Mouse (Mus musculus) adrenal gland, adult 2 months (tissue): ENCODE results near the gene Tmem132c. TPM values are rescaled to one million over a fixed set of nuclear protein-coding genes. Genes with fewer than 3 reads are reported as not detected.

Experiments used
- DNase-seq: peaks from one replicate; pipeline ENCODE4 v3.0.0; 2021
- polyA plus RNA-seq: library from polyadenylated mRNA; depleted of rRNA; stranded (reverse); fragments of >200 nt; gene quantifications from 2 replicates; pipeline ENCODE4 v1.2.3, GENCODE M21; 2012
- total RNA-seq, 2 experiments: library from RNA; stranded (reverse); gene quantifications; 2 replicates each; pipeline ENCODE4 v1.2.3; 2021

The Tmem132c gene
- total and polyA plus RNA-seq, 3 experiments, result 0.43 to 1.5 (median 0.69) TPM

GRCm38 (mm10) chr5:127286886-127287285 is 45.3 kb downstream of the Tmem132c start:
- no peak for DNase-seq

- no peak for DNase-seq
Measured at GRCm38 (mm10) chr5:127289659-127290058, 48.1 kb downstream of the Tmem132c start.

DNA sequence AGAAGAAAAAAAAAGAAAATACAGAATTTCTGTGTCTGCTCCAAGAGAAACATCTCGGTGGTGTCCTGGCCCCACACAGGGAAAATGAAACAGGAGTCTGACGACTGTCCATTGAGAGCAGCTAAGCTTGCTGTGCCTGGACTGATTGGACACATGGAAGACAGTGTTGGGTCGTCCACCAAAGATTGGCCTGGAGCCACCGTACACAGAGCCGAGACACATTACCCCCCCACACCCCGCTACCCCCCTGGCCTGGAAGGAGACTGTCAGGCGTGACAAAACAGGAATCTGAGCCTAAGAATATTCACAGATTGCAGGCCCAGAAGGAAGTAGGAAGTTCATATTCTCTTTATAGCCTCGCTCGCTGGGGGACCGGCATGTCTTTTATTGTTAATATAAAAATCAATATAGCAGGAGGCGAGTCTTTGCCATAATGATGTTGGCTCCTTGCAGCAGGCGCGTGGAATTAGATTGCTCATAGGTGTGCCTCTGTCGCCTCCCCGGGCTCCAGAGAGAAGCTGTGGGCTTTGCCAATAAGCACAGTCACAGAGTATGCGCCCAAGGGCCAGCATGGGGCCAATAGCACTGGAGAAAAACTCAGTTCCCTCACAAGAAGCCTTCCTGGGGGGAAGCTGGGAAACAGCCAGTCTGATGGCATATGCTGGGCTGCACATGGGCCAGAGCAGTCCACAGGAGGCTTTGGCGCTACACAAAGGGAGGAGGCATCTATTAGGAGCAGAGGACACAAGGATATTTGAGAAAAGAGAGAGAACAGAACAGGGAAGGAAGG is 49.0 kb downstream of the Tmem132c start:
- DNase-seq, result no peak

GRCm38 (mm10) chr5:127291581-127291980 is 50.0 kb downstream of the Tmem132c start:
- DNase-seq, result no peak

GRCm38 (mm10) chr5:127293698-127294097 is 52.1 kb downstream of the Tmem132c start:
- DNase-seq, result no peak

- no peak for DNase-seq
Measured at GRCm38 (mm10) chr5:127297461-127297860, 55.9 kb downstream of the Tmem132c start.

GRCm38 (mm10) chr5:127298060-127298459 is 56.5 kb downstream of the Tmem132c start:
- no peak for DNase-seq

DNA sequence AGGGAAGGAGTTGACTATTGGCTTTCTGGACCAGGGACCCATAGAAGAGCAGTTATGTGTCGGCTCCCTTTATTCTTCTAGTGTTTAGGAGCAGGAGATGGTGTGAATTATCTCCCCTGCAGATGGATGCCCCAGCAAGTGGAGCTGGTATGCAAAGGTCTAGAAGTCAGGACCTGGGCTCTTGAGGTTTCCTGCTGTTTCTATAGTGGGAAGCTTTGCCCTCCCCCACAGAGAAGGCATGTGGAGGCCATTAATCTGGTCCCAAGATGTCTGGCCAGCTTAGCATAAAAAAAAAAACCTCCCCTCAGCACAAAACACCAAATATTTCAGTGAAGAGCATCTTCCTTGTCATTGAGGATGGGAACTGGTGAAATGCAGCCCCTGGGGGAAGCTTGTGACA is 57.4 kb downstream of the Tmem132c start:
- DNase-seq, result no peak

- DNase-seq, result peak; percentile 63
Measured at GRCm38 (mm10) chr5:127300597-127301254, 59.1 kb downstream of the Tmem132c start.

DNA sequence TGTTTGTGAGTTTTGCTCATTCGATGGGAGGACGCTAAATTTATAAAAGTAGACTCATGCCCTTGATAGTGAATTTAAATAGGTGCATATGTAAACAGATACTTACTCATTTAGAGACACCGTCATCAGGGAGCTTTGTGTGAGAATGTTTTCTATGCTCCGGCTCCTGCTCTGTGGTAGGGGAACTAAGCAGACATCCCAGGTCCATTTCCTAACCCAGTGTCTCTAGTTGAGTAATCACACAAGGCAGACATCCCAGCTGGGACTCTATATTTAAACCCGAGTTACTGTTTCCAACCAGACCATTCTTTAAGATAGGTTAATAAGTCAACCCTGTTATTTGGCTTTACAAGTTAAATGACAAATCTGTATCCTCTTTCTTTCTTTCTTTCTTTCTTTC is 63.7 kb downstream of the Tmem132c start:
- DNase-seq, result no peak

GRCm38 (mm10) chr5:127305719-127306118 is 64.1 kb downstream of the Tmem132c start:
- DNase-seq, result no peak

DNA sequence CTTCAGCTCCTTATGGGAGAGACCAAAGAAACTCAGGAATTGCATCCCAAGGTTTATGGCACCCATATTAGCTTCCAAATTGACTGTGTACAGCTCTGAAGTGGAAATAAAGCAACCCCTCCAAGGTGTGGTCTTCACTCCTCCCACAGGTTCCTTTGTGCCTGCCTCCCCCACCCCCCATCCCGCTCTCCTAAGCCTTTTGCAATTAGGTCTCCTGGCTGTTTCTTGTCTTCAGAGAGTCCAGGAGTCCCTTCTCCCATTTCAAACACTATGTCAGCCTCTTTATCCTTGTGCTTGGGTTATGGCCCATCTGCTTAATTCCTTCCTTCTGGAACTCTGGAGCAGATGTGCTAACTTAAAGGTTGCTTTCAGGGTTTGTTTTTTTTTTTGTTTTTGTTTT is 65.1 kb downstream of the Tmem132c start:
- no peak for DNase-seq

DNA sequence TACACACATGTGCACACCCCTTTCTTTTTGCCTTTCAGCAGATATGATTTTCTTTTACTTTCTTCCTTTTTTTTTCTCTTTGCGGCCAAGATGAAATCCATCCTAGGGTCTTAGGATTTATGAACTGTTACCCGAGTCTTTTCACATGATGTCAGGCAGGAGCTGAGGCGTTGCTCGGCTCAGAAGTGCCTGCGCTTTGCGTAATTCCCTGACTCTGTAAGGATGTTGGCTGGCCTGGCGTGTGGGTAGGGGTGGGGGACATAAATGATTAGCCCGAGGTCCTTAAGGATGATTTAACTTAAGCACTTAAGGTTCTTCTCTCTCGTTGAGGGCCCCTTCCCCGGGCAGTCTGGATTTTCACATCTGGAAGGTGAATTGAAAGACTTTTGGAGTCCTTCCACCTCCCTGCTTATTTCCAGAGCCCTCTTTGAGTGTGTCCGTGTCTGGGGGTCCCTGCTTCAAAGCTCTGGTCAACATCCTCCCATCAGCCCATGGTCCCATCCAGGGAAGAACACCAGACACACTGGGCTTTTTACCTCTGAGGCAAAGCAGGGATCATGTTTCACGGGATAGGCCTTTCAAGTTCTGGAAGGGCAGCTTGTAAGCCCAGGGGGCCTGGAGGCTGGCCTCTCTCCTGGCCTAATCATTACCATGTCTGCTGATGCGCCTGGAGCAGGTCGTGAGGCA is 68.9 kb downstream of the Tmem132c start:
- no peak for DNase-seq

DNA sequence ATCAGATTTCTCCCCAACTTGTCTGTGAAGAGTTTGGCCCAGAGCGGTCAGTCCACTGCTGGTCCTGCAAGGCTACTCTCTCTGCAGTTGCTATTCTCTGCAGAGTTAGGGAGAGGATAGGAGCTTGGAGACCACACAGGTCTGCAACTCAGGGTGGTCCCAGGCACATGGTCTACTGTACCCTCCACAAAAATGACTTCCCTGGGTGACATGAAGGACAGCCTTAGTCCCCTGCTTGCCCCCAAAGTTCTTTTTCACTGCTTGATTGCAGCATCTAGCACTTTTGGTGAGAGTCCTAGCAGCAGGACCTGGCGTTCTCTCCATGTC is 69.4 kb downstream of the Tmem132c start:
- no peak for DNase-seq

- no peak for DNase-seq
Measured at GRCm38 (mm10) chr5:127313634-127314033, 72.0 kb downstream of the Tmem132c start.

DNA sequence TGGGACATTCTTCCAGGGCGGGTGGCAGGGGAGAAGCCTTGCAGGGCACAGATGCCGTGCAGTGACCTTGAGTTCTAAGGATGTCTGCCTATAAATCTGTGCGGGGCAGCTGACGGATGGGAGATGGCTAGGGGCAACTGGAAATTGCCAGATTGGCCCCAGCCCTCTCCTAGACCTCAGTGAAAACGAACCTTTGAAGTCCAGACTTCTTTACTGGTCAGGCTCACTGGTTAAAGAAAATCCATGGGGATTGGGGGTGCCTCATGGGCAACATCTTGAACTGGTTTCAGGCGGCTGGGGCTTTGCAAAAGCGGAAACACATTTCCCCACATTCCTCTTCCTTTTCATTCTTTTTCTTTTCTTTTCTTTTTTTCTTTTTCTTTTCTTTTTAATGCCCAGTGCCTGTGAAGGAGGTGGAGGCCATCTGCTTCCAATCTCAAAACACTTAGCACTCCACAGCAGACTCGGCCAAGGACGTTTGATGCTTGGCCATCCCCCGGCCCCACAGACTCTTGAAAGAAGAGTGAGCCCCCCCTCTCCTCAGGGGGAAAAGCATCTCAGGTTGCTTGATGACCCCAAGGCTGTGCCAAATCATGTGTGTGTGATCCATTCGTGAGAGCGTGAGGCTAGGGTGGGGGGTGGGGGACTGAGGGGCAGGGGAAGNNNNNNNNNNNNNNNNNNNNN is 77.6 kb downstream of the Tmem132c start:
- peak; percentile 24 for DNase-seq

DNA sequence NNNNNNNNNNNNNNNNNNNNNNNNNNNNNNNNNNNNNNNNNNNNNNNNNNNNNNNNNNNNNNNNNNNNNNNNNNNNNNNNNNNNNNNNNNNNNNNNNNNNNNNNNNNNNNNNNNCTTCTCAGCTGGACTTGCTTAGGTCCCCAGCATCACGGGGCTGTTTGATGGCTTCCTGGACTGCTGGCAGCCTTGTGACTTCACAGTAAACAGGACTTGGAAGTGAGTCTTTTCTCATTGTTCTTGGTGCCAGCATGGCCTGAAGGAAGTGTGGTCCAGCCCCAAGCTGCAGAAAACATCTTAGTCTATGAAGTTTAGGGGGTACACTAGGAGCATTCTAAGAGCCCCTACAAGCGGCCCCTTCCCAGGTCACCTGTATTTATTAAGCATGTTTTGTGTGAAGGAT is 83.0 kb downstream of the Tmem132c start:
- no peak for DNase-seq

DNA sequence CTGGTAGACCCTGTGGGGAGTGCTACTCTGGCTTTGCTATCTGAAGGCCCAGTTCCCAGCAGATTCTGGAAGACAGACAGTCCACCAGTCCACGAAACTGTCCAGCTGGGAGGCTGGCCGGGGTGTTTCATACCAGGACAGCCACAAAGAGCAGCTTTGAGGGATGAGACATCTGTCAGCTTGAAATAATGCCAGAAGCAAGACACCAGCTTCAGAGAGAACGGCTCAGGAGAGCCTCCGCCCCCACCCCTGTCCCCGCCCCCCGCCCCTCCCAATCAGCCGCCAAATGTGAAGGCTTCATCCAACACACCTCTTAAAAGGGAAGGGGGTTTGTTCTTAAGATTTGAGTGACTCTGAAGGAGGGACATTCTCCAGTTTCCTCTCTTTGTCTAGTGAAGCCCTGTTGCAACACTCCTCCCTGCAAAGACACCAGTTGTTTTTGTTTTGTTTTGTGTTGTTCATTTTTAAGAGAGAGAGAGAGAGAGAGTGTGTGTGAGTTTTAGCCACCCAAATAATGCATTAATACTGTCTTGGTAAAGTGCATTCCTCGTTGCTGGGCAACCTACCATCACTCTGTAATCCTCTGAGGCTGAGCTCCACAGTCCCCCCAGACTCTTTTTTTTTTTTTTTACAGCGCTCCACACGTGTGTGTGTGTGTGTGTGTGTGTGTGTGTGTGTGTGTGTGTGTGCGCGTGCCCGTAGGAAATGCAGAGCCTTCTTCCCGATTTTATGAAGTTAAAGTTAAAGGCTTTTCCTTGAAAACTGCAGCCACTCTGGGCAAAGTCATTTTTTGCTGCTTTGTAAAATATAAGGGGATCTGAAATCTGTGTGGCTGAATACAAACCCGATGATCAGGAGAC is 94.7 kb downstream of the Tmem132c start:
- DNase-seq, result peak; percentile 51

GRCm38 (mm10) chr5:127336908-127337265 is 95.3 kb downstream of the Tmem132c start:
- DNase-seq, result no peak

DNA sequence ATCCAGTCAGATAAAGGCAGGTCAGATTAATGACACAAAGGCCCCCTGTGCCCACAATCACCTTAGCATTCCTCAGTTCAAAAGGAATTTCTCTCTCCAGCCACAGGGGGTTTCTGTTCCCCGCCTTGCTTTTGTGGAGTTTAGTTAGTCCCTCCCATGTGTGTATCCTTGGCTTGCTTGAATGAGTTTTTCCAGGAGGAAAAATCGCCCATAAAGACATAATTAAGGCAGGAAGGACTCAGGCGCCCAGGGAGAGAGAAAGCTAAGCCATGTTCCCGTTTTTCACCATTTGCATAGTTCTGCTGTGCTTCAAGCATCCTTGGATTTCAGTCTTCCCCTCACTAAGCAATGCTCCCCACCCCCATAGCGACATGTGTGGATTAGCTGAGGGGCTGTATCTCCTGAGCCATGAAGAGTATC is 97.4 kb downstream of the Tmem132c start:
- DNase-seq, result no peak

DNA sequence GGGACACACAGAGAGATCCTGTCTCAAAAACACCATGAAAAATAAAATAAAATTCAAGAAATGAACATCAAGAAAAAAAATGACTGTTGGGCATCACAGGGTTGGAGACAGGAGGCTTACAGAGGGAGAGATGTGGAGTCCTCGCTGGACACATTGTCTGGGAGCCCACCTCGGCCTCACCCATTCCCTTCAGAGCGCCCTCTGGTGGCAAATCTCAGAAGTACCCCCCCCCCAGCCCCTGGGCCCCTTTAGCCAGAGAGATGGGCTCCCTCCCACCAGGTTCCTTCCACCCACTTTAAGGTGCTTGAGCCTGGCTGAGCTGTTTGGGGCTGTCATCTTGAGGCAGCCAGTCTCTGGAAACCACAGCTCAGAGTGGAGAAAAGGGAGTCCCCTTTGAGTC is 99.5 kb downstream of the Tmem132c start:
- no peak for DNase-seq

DNA sequence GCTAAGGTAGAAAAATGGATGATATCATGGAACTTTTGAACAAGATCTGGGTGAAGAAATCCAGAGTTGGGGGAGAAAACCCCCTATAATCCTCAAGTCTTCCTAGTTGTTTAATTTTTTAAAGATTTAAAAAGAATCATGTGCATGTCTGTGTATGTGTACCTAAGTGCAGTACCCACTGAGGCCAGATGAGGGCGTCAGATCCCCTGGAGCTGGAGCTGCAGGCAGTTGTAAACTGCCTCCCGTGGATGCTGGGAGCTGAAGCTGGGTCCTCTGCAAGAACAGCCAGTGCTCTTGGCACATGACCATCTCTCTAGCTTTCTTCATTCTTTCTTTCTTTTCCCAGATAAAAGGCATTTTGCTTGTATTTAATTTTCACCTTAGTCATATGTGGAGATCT is 103.1 kb downstream of the Tmem132c start:
- DNase-seq, result no peak
